Mouse (Mus musculus) CH12.LX (cell line): ENCODE measurements around the gene Iqcc. TPM values are rescaled to one million over a fixed set of nuclear protein-coding genes. Genes with fewer than 3 reads are reported as not detected.

ENCODE experiments used
- DNase-seq: peaks from one replicate; pipeline ENCODE4 v3.0.0-alpha.2; 2013; ENCODE audit errors: extremely low read depth
- H3K27ac ChIP-seq: 2 replicates; pipeline ENCODE4 v1.5.1; 2012; ENCODE audit warnings: low read depth, mild to moderate bottlenecking, control low read depth, moderate library complexity; ENCODE audit not compliant: insufficient read depth
- H3K27me3 ChIP-seq: replicated peaks from 2 replicates; pipeline ENCODE3; 2012; ENCODE audit warnings: inconsistent platforms
- H3K36me3 ChIP-seq, 2 experiments: replicated peaks in 1 of 2; 2 replicates each; pipeline versions ENCODE3 to v1.6.1; 2012; ENCODE audit warnings: inconsistent platforms in 1 of 2, low read length in 1 of 2, mild to moderate bottlenecking in 1 of 2, mixed read lengths in 1 of 2, moderate library complexity in 1 of 2; ENCODE audit not compliant: control insufficient read depth in 1 of 2, insufficient read depth in 1 of 2
- H3K4me1 ChIP-seq, 2 experiments: 2 replicates each; pipeline ENCODE4 v1.6.1; 2012; ENCODE audit warnings: inconsistent platforms in 1 of 2, moderate library complexity in 1 of 2; ENCODE audit not compliant: insufficient read depth in 2 of 2, control insufficient read depth in 1 of 2
- H3K4me2 ChIP-seq: 2 replicates; pipeline ENCODE4 v1.6.1; 2012; ENCODE audit warnings: low read depth, mild to moderate bottlenecking, control low read depth; ENCODE audit not compliant: poor library complexity, insufficient read depth, severe bottlenecking
- H3K4me3 ChIP-seq, 3 experiments: fragments of 150-350 bp in 1 of 3; sonication (generic) in 1 of 3; replicated peaks in 1 of 3; 2 replicates each; pipeline versions ENCODE3 to v1.5.1; 2011 to 2012; ENCODE audit warnings: low read depth in 2 of 3, low read length in 2 of 3, mild to moderate bottlenecking in 2 of 3, moderate library complexity in 2 of 3, control low read depth in 1 of 3, improper control_type of control experiment in 1 of 3, inconsistent platforms in 1 of 3, mixed read lengths in 1 of 3; ENCODE audit not compliant: poor library complexity in 1 of 3
- H3K79me2 ChIP-seq: replicated peaks from 2 replicates; pipeline ENCODE4 v1.6.1; 2012; ENCODE audit warnings: mild to moderate bottlenecking, moderate library complexity; ENCODE audit not compliant: control insufficient read depth, poor library complexity, insufficient read depth, severe bottlenecking; ENCODE audit errors: extremely low read depth
- H3K9ac ChIP-seq: 2 replicates; pipeline ENCODE4 v1.6.1; 2012; ENCODE audit warnings: low read depth, mild to moderate bottlenecking, control low read depth, moderate library complexity; ENCODE audit not compliant: insufficient read depth
- H3K9me3 ChIP-seq: replicated peaks from 2 replicates; pipeline ENCODE3; 2012; ENCODE audit warnings: low read length, inconsistent platforms, mixed read lengths
- CHD2 ChIP-seq: IDR thresholded peaks from 2 replicates; pipeline ENCODE4 v1.6.1; 2011; ENCODE audit warnings: low read length, improper control_type of control experiment
- E2F4 ChIP-seq: IDR thresholded peaks from 2 replicates; pipeline ENCODE4 v1.6.1; 2011; ENCODE audit warnings: low read depth, low read length, improper control_type of control experiment; ENCODE audit not compliant: insufficient replicate concordance
- EP300 ChIP-seq: IDR thresholded peaks from 2 replicates; pipeline ENCODE4 v1.6.1; 2011; ENCODE audit warnings: low read length, improper control_type of control experiment
- ETS1 ChIP-seq: conservative IDR thresholded peaks from 2 replicates; pipeline ENCODE4 v1.6.1; 2012; ENCODE audit warnings: low read depth, mild to moderate bottlenecking, inconsistent platforms, low read length, improper control_type of control experiment, moderate library complexity
- HCFC1 ChIP-seq: IDR thresholded peaks from 2 replicates; pipeline ENCODE4 v1.6.1; 2012; ENCODE audit warnings: low read depth, mild to moderate bottlenecking, inconsistent platforms, low read length, improper control_type of control experiment
- IRF4 ChIP-seq: IDR thresholded peaks from 2 replicates; pipeline ENCODE4 v1.6.1; 2014; ENCODE audit warnings: low read depth, mild to moderate bottlenecking, inconsistent platforms, low read length, improper control_type of control experiment
- JUN ChIP-seq: IDR thresholded peaks from 2 replicates; pipeline ENCODE4 v1.6.1; 2011; ENCODE audit warnings: low read depth, mild to moderate bottlenecking, low read length, improper control_type of control experiment, moderate library complexity; ENCODE audit not compliant: insufficient read depth
- JUND ChIP-seq: conservative IDR thresholded peaks from 2 replicates; pipeline ENCODE4 v1.6.1; 2011; ENCODE audit warnings: low read depth, low read length, improper control_type of control experiment
- MAX ChIP-seq: IDR thresholded peaks from 2 replicates; pipeline ENCODE4 v1.6.1; 2011; ENCODE audit warnings: low read length, improper control_type of control experiment
- MAZ ChIP-seq: IDR thresholded peaks from 2 replicates; pipeline ENCODE4 v1.6.1; 2012; ENCODE audit warnings: low read depth, mild to moderate bottlenecking, inconsistent platforms, low read length, improper control_type of control experiment, moderate library complexity
- MEF2A ChIP-seq: IDR thresholded peaks from 2 replicates; pipeline ENCODE4 v1.6.1; 2014; ENCODE audit warnings: low read depth, mild to moderate bottlenecking, inconsistent platforms, low read length, improper control_type of control experiment, borderline replicate concordance
- MXI1 ChIP-seq: IDR thresholded peaks from 2 replicates; pipeline ENCODE4 v1.6.1; 2011; ENCODE audit warnings: mild to moderate bottlenecking, low read depth, low read length, improper control_type of control experiment
- NRF1 ChIP-seq: IDR thresholded peaks from 2 replicates; pipeline ENCODE4 v1.6.1; 2014; ENCODE audit warnings: low read depth, mild to moderate bottlenecking, inconsistent platforms, low read length, improper control_type of control experiment, moderate library complexity
- PAX5 ChIP-seq: IDR thresholded peaks from 2 replicates; pipeline ENCODE4 v1.6.1; 2012; ENCODE audit warnings: low read length, inconsistent platforms, mixed read lengths
- POLR2AphosphoS2 ChIP-seq: IDR thresholded peaks from 2 replicates; pipeline ENCODE4 v1.6.1; 2011; ENCODE audit warnings: low read depth, low read length, improper control_type of control experiment
- RAD21 ChIP-seq: IDR thresholded peaks from 2 replicates; pipeline ENCODE4 v1.6.1; 2011; ENCODE audit warnings: low read depth, mild to moderate bottlenecking, low read length, improper control_type of control experiment, moderate library complexity
- RCOR1 ChIP-seq: conservative IDR thresholded peaks from 2 replicates; pipeline ENCODE4 v1.6.1; 2012; ENCODE audit warnings: low read depth, mild to moderate bottlenecking, inconsistent platforms, low read length, improper control_type of control experiment
- SMC3 ChIP-seq: IDR thresholded peaks from 2 replicates; pipeline ENCODE4 v1.6.1; 2011; ENCODE audit warnings: low read depth, low read length, improper control_type of control experiment
- TBP ChIP-seq: conservative IDR thresholded peaks from 2 replicates; pipeline ENCODE4 v1.6.1; 2011; ENCODE audit warnings: low read depth, low read length, improper control_type of control experiment
- UBTF ChIP-seq: IDR thresholded peaks from 2 replicates; pipeline ENCODE4 v1.6.1; 2012; ENCODE audit warnings: low read depth, mild to moderate bottlenecking, inconsistent platforms, low read length, improper control_type of control experiment, moderate library complexity
- ZKSCAN1 ChIP-seq: IDR thresholded peaks from 2 replicates; pipeline ENCODE4 v1.6.1; 2012; ENCODE audit warnings: low read depth, inconsistent platforms, low read length, improper control_type of control experiment, borderline replicate concordance
- dilution Hi-C: fragments of 300-500 bp; cut with MboI; formaldehyde crosslinking; loops from 2 replicates; pipeline ENCODE4 v1.14.3; 2020; ENCODE audit warnings: low sequenced_read_pairs; ENCODE audit not compliant: extremely low pct_unique_long_range_greater_than_20kb, extremely low pct_ligation_motif_present
- in situ Hi-C: fragments of 300-500 bp; cut with MboI; formaldehyde crosslinking; loops from 3 replicates; pipeline ENCODE4 v1.14.3; 2019; ENCODE audit warnings: low sequenced_read_pairs, low pct_ligation_motif_present, low pct_unique_long_range_greater_than_20kb, mixed read lengths
- polyA plus RNA-seq: library from polyadenylated mRNA; unstranded; fragments of >175 nt; gene quantifications from 2 replicates; pipeline ENCODE4 v1.2.1, GENCODE M21; 2012; ENCODE audit warnings: low read depth; ENCODE audit not compliant: insufficient read length
- total RNA-seq, 2 experiments: library from RNA; depleted of rRNA; stranded (reverse); fragments of 300-350 nt in 1 of 2; fragments of >200 nt in 1 of 2; gene quantifications; 2 replicates each; pipeline ENCODE4 v1.2.3; 2012 to 2014

Iqcc gene
- total and polyA plus RNA-seq, 3 experiments = 13.5 to 27.0 (median 18.4) TPM

- Histone ChIP-seq H3K27me3 (no peaks in the 10 kb centered on the region), H3K4me2 (no peak overlapping the region), H3K9ac (no peak overlapping the region), H3K4me3 (no peak overlapping the region), H3K36me3 (peaks cover 72 to 94% of the 10 kb centered on the region in 2 experiments), H3K9me3 (no peaks in the 10 kb centered on the region), H3K27ac (no peak overlapping the region), H3K4me1 (peaks cover 5 to 13% of the 10 kb centered on the region in 2 experiments; a peak in 2 of 4 replicates), H3K79me2 (no peaks in the 10 kb centered on the region)
- in situ Hi-C loops (no loop called here), dilution Hi-C loops (no loop called here)
- DNase-seq = no peak
- TF ChIP-seq NRF1 (no peak), JUN (no peak), RAD21 (no peak), UBTF (no peak), PAX5 (no peak)
Observed at GRCm38 (mm10) chr4:129648656-129649055, 29.8 kb upstream of the Iqcc start.

- DNase-seq = no peak
- Histone ChIP-seq H3K79me2 (peaks cover 2% of the 10 kb centered on the region), H3K4me2 (no peak overlapping the region), H3K9ac (no peak overlapping the region), H3K27me3 (no peaks in the 10 kb centered on the region), H3K36me3 (peaks cover 48 to 72% of the 10 kb centered on the region in 2 experiments), H3K27ac (no peak overlapping the region), H3K4me1 (peaks cover 5 to 19% of the 10 kb centered on the region in 2 experiments; a peak in 2 of 4 replicates), H3K9me3 (no peaks in the 10 kb centered on the region), H3K4me3 (no peak overlapping the region)
- in situ Hi-C loops = no loop called here
- dilution Hi-C loops = no loop called here
- no peak for TF ChIP-seq SMC3
- TF ChIP-seq NRF1 = no peak
Observed at GRCm38 (mm10) chr4:129645204-129645603, 26.3 kb upstream of the Iqcc start.

- TF ChIP-seq JUN (no peak), RCOR1 (no peak), ETS1 (no peak), JUND (no peak), E2F4 (no peak), POLR2AphosphoS2 (no peak), MAX (no peak), MAZ (no peak), HCFC1 (no peak), CHD2 (no peak), TBP (no peak), MEF2A (no peak), ZKSCAN1 (no peak), MXI1 (no peak), SMC3 (no peak), IRF4 (no peak), UBTF (no peak), EP300 (no peak)
- Histone ChIP-seq H3K27me3 (no peaks in the 10 kb centered on the region), H3K9me3 (no peaks in the 10 kb centered on the region), H3K9ac (peak overlapping the region; percentile 76), H3K36me3 (peaks cover 42 to 66% of the 10 kb centered on the region in 2 experiments), H3K4me2 (peak overlapping the region; percentile 59; the same call in 1 of the 2 replicates), H3K4me1 (peaks cover 4 to 39% of the 10 kb centered on the region in 2 experiments), H3K27ac (no peak overlapping the region), H3K4me3 (peak overlapping the region in 2 of 3 experiments; percentile 61 to 62), H3K79me2 (peaks cover 25% of the 10 kb centered on the region)
- in situ Hi-C loops (no loop called here), dilution Hi-C loops (no loop called here)
- DNase-seq = no peak
Observed at GRCm38 (mm10) chr4:129641756-129642155, 22.9 kb upstream of the Iqcc start.
